Mouse (Mus musculus): ENCODE data around the gene Mycbp2. TPM values are rescaled to one million over a fixed set of nuclear protein-coding genes. Genes with fewer than 3 reads are reported as not detected.

Gene Mycbp2
- polyA plus RNA-seq, 1 experiment from 2014 or later = 38.1 TPM

- H3K36me3 ChIP-seq (ENCODE audit: control insufficient read depth, insufficient read depth, low read length) = no peaks in the 10 kb centered on the region; the same call in 1 of the 2 replicates
- H3K9ac ChIP-seq (ENCODE audit: low read depth, low read length) = no peak overlapping the region
- no peaks in the 10 kb centered on the region for H3K4me1 ChIP-seq (replicated peaks; ENCODE audit: control insufficient read depth, insufficient read depth, low read length)
- WGBS = 96% methylated on average over 5 of the region's 5 CpGs
- H3K27ac ChIP-seq (ENCODE audit: low read depth, low read length) = no peak overlapping the region
- no peak for ATAC-seq (ENCODE audit: low FRiP score)
- no peaks in the 10 kb centered on the region for H3K27me3 ChIP-seq (ENCODE audit: control insufficient read depth, insufficient read depth, low read length)
- DNase-seq (ENCODE audit: low spot score) = no peak
- no peaks in the 10 kb centered on the region for H3K9me3 ChIP-seq (ENCODE audit: control insufficient read depth, low read length)
- H3K4me2 ChIP-seq (replicated peaks; ENCODE audit: low read depth, low read length) = no peak overlapping the region
- no peak overlapping the region for H3K4me3 ChIP-seq (ENCODE audit: low read depth, low read length)
Observed at GRCm38 (mm10) chr14:103150139-103150538, 196.5 kb downstream of the Mycbp2 start.

GRCm38 (mm10) chr14:103131991-103132390 is 214.6 kb downstream of the Mycbp2 start:
- Histone ChIP-seq H3K9ac (ENCODE audit: low read depth, low read length) (no peak overlapping the region), H3K9me3 (ENCODE audit: control insufficient read depth, low read length) (no peaks in the 10 kb centered on the region), H3K27me3 (ENCODE audit: control insufficient read depth, insufficient read depth, low read length) (no peaks in the 10 kb centered on the region), H3K27ac (ENCODE audit: low read depth, low read length) (no peak overlapping the region), H3K4me3 (ENCODE audit: low read depth, low read length) (no peak overlapping the region), H3K36me3 (ENCODE audit: control insufficient read depth, insufficient read depth, low read length) (peaks cover 11% of the 10 kb centered on the region), H3K4me1 (replicated peaks; ENCODE audit: control insufficient read depth, insufficient read depth, low read length) (no peaks in the 10 kb centered on the region), H3K4me2 (replicated peaks; ENCODE audit: low read depth, low read length) (no peak overlapping the region)
- no peak for ATAC-seq (ENCODE audit: low FRiP score)
- 87% methylated on average over 2 of the region's 2 CpGs for WGBS
- peak; percentile 41 for DNase-seq (ENCODE audit: low spot score)

GRCm38 (mm10) chr14:103125756-103126155 is 220.9 kb downstream of the Mycbp2 start:
- no peak for DNase-seq (ENCODE audit: low spot score)
- 94% methylated on average over 6 of the region's 6 CpGs for WGBS
- H3K36me3 ChIP-seq (ENCODE audit: control insufficient read depth, insufficient read depth, low read length) = no peaks in the 10 kb centered on the region; the same call in 1 of the 2 replicates
- no peaks in the 10 kb centered on the region for H3K4me1 ChIP-seq (replicated peaks; ENCODE audit: control insufficient read depth, insufficient read depth, low read length)
- no peaks in the 10 kb centered on the region for H3K27me3 ChIP-seq (ENCODE audit: control insufficient read depth, insufficient read depth, low read length)
- no peaks in the 10 kb centered on the region for H3K9me3 ChIP-seq (ENCODE audit: control insufficient read depth, low read length)
- no peak for ATAC-seq (ENCODE audit: low FRiP score)
- H3K27ac ChIP-seq (ENCODE audit: low read depth, low read length) = no peak overlapping the region
- H3K9ac ChIP-seq (ENCODE audit: low read depth, low read length) = no peak overlapping the region
- no peak overlapping the region for H3K4me3 ChIP-seq (ENCODE audit: low read depth, low read length)
- H3K4me2 ChIP-seq (replicated peaks; ENCODE audit: low read depth, low read length) = no peak overlapping the region

GRCm38 (mm10) chr14:103114994-103115670 is 231.5 kb downstream of the Mycbp2 start:
- no peak overlapping the region for H3K27ac ChIP-seq (ENCODE audit: low read depth, low read length)
- WGBS = 96% methylated on average over 3 of the region's 3 CpGs
- no peaks in the 10 kb centered on the region for H3K27me3 ChIP-seq (ENCODE audit: control insufficient read depth, insufficient read depth, low read length)
- H3K9ac ChIP-seq (ENCODE audit: low read depth, low read length) = no peak overlapping the region
- DNase-seq (ENCODE audit: low spot score) (no peak), ATAC-seq (ENCODE audit: low FRiP score) (no peak)
- H3K4me1 ChIP-seq (replicated peaks; ENCODE audit: control insufficient read depth, insufficient read depth, low read length) = no peaks in the 10 kb centered on the region
- no peaks in the 10 kb centered on the region for H3K9me3 ChIP-seq (ENCODE audit: control insufficient read depth, low read length)
- no peak overlapping the region for H3K4me3 ChIP-seq (ENCODE audit: low read depth, low read length)
- H3K4me2 ChIP-seq (replicated peaks; ENCODE audit: low read depth, low read length) = no peak overlapping the region
- 0 out of 2 replicates have a peak, but pooled peaks cover 5% of the 10 kb centered on the region for H3K36me3 ChIP-seq (ENCODE audit: control insufficient read depth, insufficient read depth, low read length)

- 0 out of 2 replicates have a peak, but pooled peaks cover 5% of the 10 kb centered on the region for H3K36me3 ChIP-seq (ENCODE audit: control insufficient read depth, insufficient read depth, low read length)
Observed at GRCm38 (mm10) chr14:103112606-103113363, 233.8 kb downstream of the Mycbp2 start.

GRCm38 (mm10) chr14:103109971-103110370 is 236.6 kb downstream of the Mycbp2 start:
- no peak overlapping the region for H3K4me2 ChIP-seq (replicated peaks; ENCODE audit: low read depth, low read length)
- no peaks in the 10 kb centered on the region for H3K4me1 ChIP-seq (replicated peaks; ENCODE audit: control insufficient read depth, insufficient read depth, low read length)
- H3K27me3 ChIP-seq (ENCODE audit: control insufficient read depth, insufficient read depth, low read length) = no peaks in the 10 kb centered on the region
- H3K9ac ChIP-seq (ENCODE audit: low read depth, low read length) = no peak overlapping the region
- H3K9me3 ChIP-seq (ENCODE audit: control insufficient read depth, low read length) = no peaks in the 10 kb centered on the region
- 0 out of 2 replicates have a peak, but pooled peaks cover 5% of the 10 kb centered on the region for H3K36me3 ChIP-seq (ENCODE audit: control insufficient read depth, insufficient read depth, low read length)
- ATAC-seq (ENCODE audit: low FRiP score) (no peak), DNase-seq (ENCODE audit: low spot score) (no peak)
- no peak overlapping the region for H3K27ac ChIP-seq (ENCODE audit: low read depth, low read length)
- WGBS = 85% methylated on average over 4 of the region's 4 CpGs
- H3K4me3 ChIP-seq (ENCODE audit: low read depth, low read length) = no peak overlapping the region

More at GRCm38 (mm10) chr14:103112606-103113363, 233.8 kb downstream of the Mycbp2 start:
- DNase-seq (ENCODE audit: low spot score) = no peak
- H3K4me1 ChIP-seq (replicated peaks; ENCODE audit: control insufficient read depth, insufficient read depth, low read length) = no peaks in the 10 kb centered on the region
- no peak overlapping the region for H3K4me2 ChIP-seq (replicated peaks; ENCODE audit: low read depth, low read length)
- H3K9me3 ChIP-seq (ENCODE audit: control insufficient read depth, low read length) = no peaks in the 10 kb centered on the region
- 92% methylated on average over 3 of the region's 3 CpGs for WGBS
- no peak overlapping the region for H3K27ac ChIP-seq (ENCODE audit: low read depth, low read length)
- no peak overlapping the region for H3K4me3 ChIP-seq (ENCODE audit: low read depth, low read length)
- H3K27me3 ChIP-seq (ENCODE audit: control insufficient read depth, insufficient read depth, low read length) = no peaks in the 10 kb centered on the region
- no peak for ATAC-seq (ENCODE audit: low FRiP score)
- no peak overlapping the region for H3K9ac ChIP-seq (ENCODE audit: low read depth, low read length)

- 94% methylated on average over 2 of the region's 2 CpGs for WGBS
- no peaks in the 10 kb centered on the region for H3K9me3 ChIP-seq (ENCODE audit: control insufficient read depth, low read length)
- no peak overlapping the region for H3K27ac ChIP-seq (ENCODE audit: low read depth, low read length)
- ATAC-seq (ENCODE audit: low FRiP score) (no peak), DNase-seq (ENCODE audit: low spot score) (no peak)
- no peaks in the 10 kb centered on the region for H3K4me1 ChIP-seq (replicated peaks; ENCODE audit: control insufficient read depth, insufficient read depth, low read length)
- H3K4me3 ChIP-seq (ENCODE audit: low read depth, low read length) = no peak overlapping the region
- H3K36me3 ChIP-seq (ENCODE audit: control insufficient read depth, insufficient read depth, low read length) = no peaks in the 10 kb centered on the region
- H3K27me3 ChIP-seq (ENCODE audit: control insufficient read depth, insufficient read depth, low read length) = no peaks in the 10 kb centered on the region
- no peak overlapping the region for H3K4me2 ChIP-seq (replicated peaks; ENCODE audit: low read depth, low read length)
- H3K9ac ChIP-seq (ENCODE audit: low read depth, low read length) = no peak overlapping the region
Observed at GRCm38 (mm10) chr14:103106301-103106700, 240.3 kb downstream of the Mycbp2 start.

GRCm38 (mm10) chr14:103102731-103103335 is 243.8 kb downstream of the Mycbp2 start:
- Histone ChIP-seq H3K36me3 (ENCODE audit: control insufficient read depth, insufficient read depth, low read length) (no peaks in the 10 kb centered on the region), H3K9ac (ENCODE audit: low read depth, low read length) (no peak overlapping the region), H3K4me3 (ENCODE audit: low read depth, low read length) (no peak overlapping the region), H3K27ac (ENCODE audit: low read depth, low read length) (no peak overlapping the region), H3K4me2 (replicated peaks; ENCODE audit: low read depth, low read length) (no peak overlapping the region), H3K4me1 (replicated peaks; ENCODE audit: control insufficient read depth, insufficient read depth, low read length) (no peaks in the 10 kb centered on the region), H3K9me3 (ENCODE audit: control insufficient read depth, low read length) (no peaks in the 10 kb centered on the region), H3K27me3 (ENCODE audit: control insufficient read depth, insufficient read depth, low read length) (no peaks in the 10 kb centered on the region)
- WGBS = 81% methylated on average over 10 of the region's 10 CpGs
- DNase-seq (ENCODE audit: low spot score) (no peak), ATAC-seq (ENCODE audit: low FRiP score) (no peak)
